Mouse (Mus musculus) urinary bladder, postnatal 4 days (tissue): ENCODE measurements around the gene Spem1.

ENCODE experiments used
- DNase-seq, 2 experiments: peaks; one replicate each; pipeline ENCODE4 v3.0.0; 2021 to 2022; ENCODE audit warnings: low spot score in 2 of 2

The Spem1 gene

DNA sequence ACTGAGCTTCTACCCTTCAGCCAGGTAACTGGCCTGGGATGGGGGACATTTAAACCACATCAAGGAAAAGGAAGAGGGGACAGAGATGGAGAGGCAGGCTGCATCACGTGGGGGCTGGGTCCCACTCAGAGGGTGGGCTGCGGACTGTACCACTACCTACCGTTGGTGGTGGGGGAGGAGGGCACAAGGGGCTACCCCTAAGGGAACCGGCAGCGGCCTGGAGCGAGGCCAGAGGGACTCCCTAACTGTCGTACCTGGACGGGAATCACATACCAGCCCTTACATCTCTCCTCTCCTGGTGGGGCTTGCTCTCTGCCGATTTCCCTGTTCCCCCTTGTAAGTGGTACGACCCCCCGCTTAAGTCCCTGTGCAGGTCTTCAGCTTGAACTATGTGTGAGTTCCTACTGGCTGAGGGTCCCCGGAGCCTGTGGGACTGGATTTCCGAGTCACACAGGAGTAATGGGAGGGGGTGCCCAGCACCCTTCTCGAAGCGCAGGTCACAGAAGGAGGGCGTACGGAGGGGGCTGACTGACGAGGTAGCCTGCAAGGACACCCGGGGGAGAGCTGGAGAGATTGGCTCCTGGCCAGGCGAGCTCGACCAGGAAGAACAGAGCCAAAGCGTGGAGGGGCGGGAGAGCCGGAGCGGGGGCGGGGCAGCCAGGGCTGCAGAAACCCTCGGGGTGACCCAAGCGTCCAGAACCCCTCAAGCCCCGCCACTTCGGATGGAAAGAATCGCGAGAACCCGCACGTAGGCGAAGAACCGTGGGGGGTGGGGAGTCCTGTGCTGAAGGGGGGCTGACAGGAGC, 21.4 kb downstream of the Spem1 start:
- peak; percentile 73 to 79 for DNase-seq

DNA sequence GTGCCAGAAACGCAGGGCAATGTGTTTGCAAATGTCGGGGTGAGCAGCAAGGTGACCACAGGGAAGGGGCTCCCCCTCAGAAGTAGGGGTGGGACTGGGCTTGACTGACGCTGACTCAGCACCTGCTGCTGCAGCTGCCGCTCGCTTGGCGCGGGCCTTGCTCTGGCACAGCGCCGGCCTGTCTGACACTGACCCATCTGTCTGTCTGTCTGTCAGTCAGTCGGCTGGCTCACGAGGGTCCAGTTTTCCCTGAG, 21.9 kb downstream of the Spem1 start:
- DNase-seq, result no peak

DNA sequence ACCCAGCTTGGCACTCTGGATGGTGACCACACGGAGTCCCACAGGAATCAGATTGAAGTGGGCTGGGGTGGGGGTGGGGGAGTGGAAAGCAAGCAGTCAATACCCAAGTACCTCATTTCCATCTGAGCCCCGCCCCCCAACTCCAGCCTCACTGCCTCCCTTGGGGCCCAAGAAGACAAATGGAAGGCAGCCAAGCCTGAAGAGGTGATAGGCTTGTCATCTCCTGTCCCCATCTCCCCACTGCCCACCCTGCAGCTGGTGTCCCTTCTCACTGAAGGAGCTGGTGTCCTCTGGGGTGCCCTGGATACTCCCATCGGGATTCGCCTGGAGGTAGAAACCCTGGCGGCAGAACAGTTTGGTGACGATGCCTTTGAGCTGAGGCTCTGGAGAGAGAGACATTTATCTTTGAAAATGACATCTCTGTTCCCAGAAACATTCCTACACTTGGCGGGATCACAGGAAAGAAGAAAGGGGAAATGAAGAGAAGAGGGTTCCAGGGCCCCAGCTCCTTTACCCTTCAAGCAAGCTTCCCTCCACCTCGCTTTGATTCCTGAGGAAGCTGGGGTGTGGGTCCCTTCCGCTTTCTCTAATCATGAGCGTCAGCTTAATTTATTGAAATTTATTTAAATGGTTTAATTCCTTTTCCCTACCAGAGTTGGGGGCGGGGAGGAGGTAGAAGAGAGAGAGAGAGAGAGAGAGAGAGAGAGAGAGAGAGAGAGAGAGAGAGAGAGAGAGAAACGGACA, 22.4 kb downstream of the Spem1 start:
- DNase-seq, result no peak

DNA sequence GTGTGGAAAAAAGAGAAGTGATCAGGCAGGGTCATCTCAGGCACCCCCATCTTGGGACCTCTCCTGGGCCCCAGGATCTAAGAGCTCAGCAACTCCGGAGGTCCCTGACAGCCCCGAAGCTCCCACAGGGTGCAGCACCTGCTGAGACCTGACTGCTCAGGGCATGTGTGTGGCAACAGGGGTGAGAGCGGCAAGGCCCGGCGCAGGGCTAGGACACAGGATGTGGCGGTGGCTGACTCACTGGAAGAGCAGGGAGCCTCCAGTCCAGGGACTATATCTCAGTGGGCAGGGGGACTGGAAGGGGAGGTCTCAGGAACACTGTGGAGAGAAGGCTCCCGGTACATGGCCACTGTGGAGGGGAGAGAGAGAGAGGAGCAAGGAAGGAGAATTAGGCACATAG, 24.1 kb downstream of the Spem1 start:
- no peak for DNase-seq

GRCm38 (mm10) chr11:69795983-69796435, 26.0 kb downstream of the Spem1 start:
- DNase-seq, result no peak

- peak; percentile 89 to 90 for DNase-seq
Measured at GRCm38 (mm10) chr11:69795168-69795982, 26.6 kb downstream of the Spem1 start, which contains the start of gene Chrnb1. TSS of gene Chrnb1 (minus strand) at chr11:69795943.

- DNase-seq, result no peak
Measured at GRCm38 (mm10) chr11:69793429-69793828, 28.6 kb downstream of the Spem1 start.

DNA sequence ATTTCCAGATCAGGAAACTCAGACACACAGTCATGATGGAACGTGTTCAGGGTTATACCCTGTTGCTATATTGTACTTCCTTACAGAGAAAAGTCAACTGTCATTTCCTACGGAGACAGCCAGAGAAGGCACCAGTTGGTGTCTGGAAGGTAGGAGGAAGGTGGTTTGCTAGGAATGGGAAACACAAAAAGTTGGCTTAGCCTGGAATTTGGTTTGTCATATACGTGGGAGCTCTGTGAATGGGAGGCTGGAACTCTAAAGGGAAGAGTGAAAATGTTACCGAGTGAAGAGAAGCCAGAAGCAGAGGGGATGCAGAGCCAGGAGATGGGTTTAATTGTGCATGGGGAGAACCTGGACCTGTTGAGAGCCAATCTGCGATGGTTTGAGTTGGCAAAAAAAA, 30.6 kb downstream of the Spem1 start:
- DNase-seq, result no peak

DNA sequence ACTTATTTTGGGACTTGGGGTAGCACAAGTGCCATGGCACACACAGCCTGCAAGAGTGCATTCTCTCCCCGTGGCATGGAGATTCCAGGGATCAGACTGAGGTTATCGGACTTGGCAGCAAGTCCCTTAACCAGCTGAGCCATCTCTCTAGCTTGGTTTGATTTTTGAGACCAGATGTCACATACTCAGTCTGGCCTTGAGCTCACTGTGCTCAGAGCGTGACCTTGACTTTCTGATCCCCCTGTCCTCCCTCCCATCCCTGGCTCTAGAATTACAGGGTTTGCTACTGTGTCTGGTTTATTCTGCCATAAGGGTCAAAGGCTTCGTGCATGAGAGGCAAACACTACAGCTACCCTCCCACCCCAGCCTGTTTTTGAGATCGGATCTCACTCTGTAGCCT, 32.5 kb downstream of the Spem1 start:
- no peak for DNase-seq

DNA sequence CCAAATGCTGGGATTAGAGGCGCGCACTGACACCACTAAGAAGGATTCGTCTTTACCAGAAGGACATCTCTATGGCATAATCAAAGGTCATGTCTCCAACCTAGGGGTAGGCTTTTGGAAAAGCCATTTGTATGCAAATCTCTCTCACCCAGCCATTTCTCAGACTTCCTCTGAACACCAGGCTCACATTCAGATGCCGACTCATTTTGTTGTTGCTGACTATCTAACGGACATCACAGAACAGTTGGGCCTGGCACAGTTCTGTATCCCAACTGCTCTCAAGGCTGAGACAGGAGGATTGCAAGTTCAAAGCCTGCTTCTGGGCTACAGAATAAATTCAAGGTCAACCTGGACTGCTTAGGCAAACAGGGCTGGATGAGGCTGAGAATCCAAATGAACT, 34.7 kb downstream of the Spem1 start:
- no peak for DNase-seq

GRCm38 (mm10) chr11:69784793-69785272, 37.1 kb downstream of the Spem1 start:
- no peak for DNase-seq

GRCm38 (mm10) chr11:69781828-69782227, 40.2 kb downstream of the Spem1 start:
- no peak for DNase-seq

DNA sequence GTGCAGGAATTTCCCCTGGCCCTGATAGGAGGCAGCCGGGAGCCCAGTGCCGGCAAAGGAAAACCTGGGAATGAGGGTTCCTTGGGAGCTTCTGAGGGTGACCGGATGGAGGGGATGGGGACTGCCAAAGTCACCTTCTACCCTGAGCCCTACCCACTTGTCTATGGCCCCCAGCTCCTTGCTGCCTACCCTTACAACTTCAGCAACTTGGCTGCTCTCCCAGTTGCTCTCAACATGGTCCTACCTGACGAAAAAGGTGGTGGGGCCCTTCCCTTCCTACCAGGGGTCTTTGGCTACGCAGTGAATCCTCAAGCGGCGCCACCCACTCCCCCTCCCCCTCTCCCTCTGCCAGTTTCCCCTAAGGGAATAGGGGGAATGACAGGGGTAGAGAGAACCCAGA, 43.0 kb downstream of the Spem1 start:
- no peak for DNase-seq

- DNase-seq, result no peak
Measured at GRCm38 (mm10) chr11:69778258-69778982, 43.6 kb downstream of the Spem1 start.

- DNase-seq, result no peak
Measured at GRCm38 (mm10) chr11:69777504-69778257, 44.3 kb downstream of the Spem1 start.

- DNase-seq, result no peak
Measured at GRCm38 (mm10) chr11:69776488-69776887, 45.5 kb downstream of the Spem1 start.

DNA sequence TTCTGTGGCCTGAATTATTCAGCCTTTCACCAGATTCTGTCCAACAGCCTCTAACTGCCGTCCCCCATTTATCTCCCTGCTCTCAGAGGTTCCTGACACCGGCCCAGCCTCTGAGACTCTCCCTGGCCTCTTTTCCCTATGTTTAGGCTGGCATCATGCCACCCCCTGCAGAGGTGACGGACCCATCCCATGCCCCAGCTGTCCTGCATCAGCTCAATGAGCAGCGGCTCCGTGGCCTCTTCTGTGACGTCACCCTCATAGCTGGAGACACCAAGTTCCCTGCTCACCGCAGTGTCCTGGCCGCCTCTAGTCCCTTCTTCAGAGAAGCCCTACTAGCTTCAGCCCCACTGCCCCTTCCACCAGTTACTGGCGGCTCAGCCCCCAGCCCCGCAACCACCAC, 46.3 kb downstream of the Spem1 start:
- no peak for DNase-seq

- DNase-seq, result no peak
Measured at GRCm38 (mm10) chr11:69774961-69775360, 47.0 kb downstream of the Spem1 start.
